Mouse (Mus musculus) limb, embryonic 13.5 days (tissue): ENCODE data around the gene Otop3. TPM values are rescaled to one million over a fixed set of nuclear protein-coding genes. Genes with fewer than 3 reads are reported as not detected.

Experiments
- ATAC-seq: fragments of 200-750 bp; cut with Nextera tagmentation; 2 replicates; pipeline ENCODE4 v1.8.0; 2017; ENCODE audit warnings: low read depth, moderate number of reproducible peaks, moderate TSS enrichment; ENCODE audit not compliant: low FRiP score
- H3K27ac ChIP-seq: fragments of 300-500 bp; sonication (generic); 2 replicates; pipeline ENCODE4 v1.5.1; 2015; ENCODE audit warnings: inconsistent platforms, mild to moderate bottlenecking, moderate library complexity
- H3K27me3 ChIP-seq: fragments of 300-500 bp; sonication (generic); 2 replicates; pipeline ENCODE4 v1.6.1; 2015; ENCODE audit warnings: mild to moderate bottlenecking, inconsistent platforms
- H3K36me3 ChIP-seq: fragments of 300-500 bp; sonication (generic); 2 replicates; pipeline ENCODE4 v1.6.1; 2015; ENCODE audit warnings: inconsistent platforms, mild to moderate bottlenecking, moderate library complexity
- H3K4me1 ChIP-seq: fragments of 300-500 bp; sonication (generic); 2 replicates; pipeline ENCODE4 v1.6.1; 2015; ENCODE audit warnings: inconsistent platforms
- H3K4me2 ChIP-seq: fragments of 300-500 bp; sonication (generic); replicated peaks from 2 replicates; pipeline ENCODE4 v1.6.1; 2015; ENCODE audit warnings: inconsistent platforms, mild to moderate bottlenecking, moderate library complexity
- H3K4me3 ChIP-seq: fragments of 300-500 bp; sonication (generic); 2 replicates; pipeline ENCODE4 v1.5.1; 2015; ENCODE audit warnings: moderate library complexity, mild to moderate bottlenecking, inconsistent platforms
- H3K9ac ChIP-seq: fragments of 300-500 bp; sonication (generic); 2 replicates; pipeline ENCODE4 v1.6.1; 2015; ENCODE audit warnings: mild to moderate bottlenecking, inconsistent platforms
- H3K9me3 ChIP-seq: fragments of 300-500 bp; sonication (generic); 2 replicates; pipeline ENCODE4 v1.6.1; 2016; ENCODE audit warnings: inconsistent platforms
- WGBS: fragments of 180-500 bp; shearing (Covaris S2); methylation state at CpG from one replicate; pipeline ENCODE4 v1.1.7; 2015; 5-methylcytosine and 5-hydroxymethylcytosine counted together
- polyA plus RNA-seq: library from polyadenylated mRNA; unstranded; fragments of >200 nt; fragmentation: Nextera tagmentation; extraction: Ambion mirVana; gene quantifications from 2 replicates; pipeline ENCODE4 v1.2.1, GENCODE M21; 2015

Gene Otop3
- polyA plus RNA-seq: not detected in 2 replicates

GRCm38 (mm10) chr11:115334531-115334930, at the start of gene Otop3:
Otop3 (plus strand) TSS chr11:115334731.
- no peaks in the 10 kb centered on the region for H3K36me3 ChIP-seq
- H3K27ac ChIP-seq: no peak within 1 kb of the TSS
- 7% methylated on average over 29 of the region's 29 CpGs for WGBS
- no peak for ATAC-seq
- H3K27me3 ChIP-seq: peaks cover 95% of the 10 kb centered on the region
- peak within 1 kb of the TSS; percentile 43 for H3K4me2 ChIP-seq
- H3K4me1 ChIP-seq: peaks cover 4% of the 10 kb centered on the region; the same call in 1 of the 2 replicates
- 0 out of 2 replicates have a peak within 1 kb of the TSS, but pooled peaks have one; percentile 1 for H3K4me3 ChIP-seq
- no peaks in the 10 kb centered on the region for H3K9me3 ChIP-seq
- H3K9ac ChIP-seq: no peak within 1 kb of the TSS

- WGBS: 60% methylated on average over 4 of the region's 4 CpGs
These were observed 49.2 kb upstream of the Otop3 start for GRCm38 (mm10) chr11:115285282-115285681.

GRCm38 (mm10) chr11:115286201-115286993, 48.1 kb upstream of the Otop3 start:
- no peak for ATAC-seq
- H3K36me3 ChIP-seq: no peaks in the 10 kb centered on the region
- 73% methylated on average over 19 of the region's 19 CpGs for WGBS
- no peak overlapping the region for H3K4me3 ChIP-seq
- no peaks in the 10 kb centered on the region; the same call in 1 of the 2 replicates for H3K27me3 ChIP-seq
- H3K4me1 ChIP-seq: no peaks in the 10 kb centered on the region
- H3K9me3 ChIP-seq: no peaks in the 10 kb centered on the region
- H3K27ac ChIP-seq: no peak overlapping the region
- no peak overlapping the region for H3K4me2 ChIP-seq
- no peak overlapping the region for H3K9ac ChIP-seq

More at GRCm38 (mm10) chr11:115285282-115285681, 49.2 kb upstream of the Otop3 start:
- Histone ChIP-seq H3K27ac (no peak overlapping the region), H3K4me3 (no peak overlapping the region), H3K27me3 (no peaks in the 10 kb centered on the region; the same call in 1 of the 2 replicates), H3K36me3 (no peaks in the 10 kb centered on the region), H3K9me3 (no peaks in the 10 kb centered on the region), H3K9ac (no peak overlapping the region), H3K4me1 (no peaks in the 10 kb centered on the region), H3K4me2 (no peak overlapping the region)
- ATAC-seq: no peak

GRCm38 (mm10) chr11:115287386-115287785, 47.1 kb upstream of the Otop3 start:
- no peaks in the 10 kb centered on the region for H3K4me1 ChIP-seq
- WGBS: 81% methylated on average over 5 of the region's 5 CpGs
- ATAC-seq: no peak
- H3K4me3 ChIP-seq: no peak overlapping the region
- H3K9me3 ChIP-seq: no peaks in the 10 kb centered on the region
- no peaks in the 10 kb centered on the region for H3K36me3 ChIP-seq
- H3K9ac ChIP-seq: no peak overlapping the region
- H3K27me3 ChIP-seq: no peaks in the 10 kb centered on the region; the same call in 1 of the 2 replicates
- no peak overlapping the region for H3K4me2 ChIP-seq
- no peak overlapping the region for H3K27ac ChIP-seq

- Histone ChIP-seq H3K4me3 (no peak overlapping the region), H3K4me1 (no peaks in the 10 kb centered on the region), H3K27ac (no peak overlapping the region), H3K36me3 (no peaks in the 10 kb centered on the region), H3K4me2 (no peak overlapping the region), H3K27me3 (no peaks in the 10 kb centered on the region; the same call in 1 of the 2 replicates), H3K9me3 (no peaks in the 10 kb centered on the region), H3K9ac (no peak overlapping the region)
- 82% methylated on average over 2 of the region's 2 CpGs for WGBS
- no peak for ATAC-seq
These were observed 46.2 kb upstream of the Otop3 start for GRCm38 (mm10) chr11:115288305-115288704.

GRCm38 (mm10) chr11:115289885-115290284, 44.6 kb upstream of the Otop3 start:
- ATAC-seq: no peak
- Histone ChIP-seq H3K27me3 (peaks cover 6% of the 10 kb centered on the region; the same call in 1 of the 2 replicates), H3K4me2 (no peak overlapping the region), H3K4me3 (no peak overlapping the region), H3K9me3 (no peaks in the 10 kb centered on the region), H3K36me3 (no peaks in the 10 kb centered on the region), H3K4me1 (no peaks in the 10 kb centered on the region), H3K9ac (no peak overlapping the region), H3K27ac (no peak overlapping the region)
- WGBS: 77% methylated on average over 8 of the region's 8 CpGs

- H3K9me3 ChIP-seq: no peaks in the 10 kb centered on the region
- H3K9ac ChIP-seq: no peak overlapping the region
- ATAC-seq: no peak
- WGBS: 78% methylated on average over 1 of the region's 1 CpGs
- no peaks in the 10 kb centered on the region for H3K4me1 ChIP-seq
- H3K27ac ChIP-seq: no peak overlapping the region
- peaks cover 9% of the 10 kb centered on the region for H3K27me3 ChIP-seq
- no peak overlapping the region for H3K4me3 ChIP-seq
- H3K4me2 ChIP-seq: no peak overlapping the region
- H3K36me3 ChIP-seq: no peaks in the 10 kb centered on the region
These were observed 44.2 kb upstream of the Otop3 start for GRCm38 (mm10) chr11:115290314-115290713.

- H3K36me3 ChIP-seq: no peaks in the 10 kb centered on the region
- ATAC-seq: no peak
- H3K4me1 ChIP-seq: no peaks in the 10 kb centered on the region
- H3K27me3 ChIP-seq: peaks cover 15% of the 10 kb centered on the region
- H3K9ac ChIP-seq: no peak overlapping the region
- H3K9me3 ChIP-seq: no peaks in the 10 kb centered on the region
- H3K4me3 ChIP-seq: no peak overlapping the region
- 86% methylated on average over 6 of the region's 6 CpGs for WGBS
- no peak overlapping the region for H3K27ac ChIP-seq
- no peak overlapping the region for H3K4me2 ChIP-seq
These were observed 43.6 kb upstream of the Otop3 start for GRCm38 (mm10) chr11:115290919-115291318.

- H3K27me3 ChIP-seq: peaks cover 21% of the 10 kb centered on the region
- H3K36me3 ChIP-seq: no peaks in the 10 kb centered on the region
- no peak overlapping the region for H3K9ac ChIP-seq
- no peaks in the 10 kb centered on the region for H3K9me3 ChIP-seq
- no peak overlapping the region for H3K4me2 ChIP-seq
- WGBS: 77% methylated on average over 10 of the region's 10 CpGs
- H3K4me3 ChIP-seq: no peak overlapping the region
- no peaks in the 10 kb centered on the region for H3K4me1 ChIP-seq
- H3K27ac ChIP-seq: no peak overlapping the region
- no peak for ATAC-seq
These were observed 43.0 kb upstream of the Otop3 start for GRCm38 (mm10) chr11:115291503-115291902.

GRCm38 (mm10) chr11:115292631-115293375, 41.7 kb upstream of the Otop3 start:
- Histone ChIP-seq H3K9ac (no peak overlapping the region), H3K4me1 (peaks cover 3% of the 10 kb centered on the region; the same call in 1 of the 2 replicates), H3K4me2 (no peak overlapping the region), H3K9me3 (no peaks in the 10 kb centered on the region), H3K27me3 (peaks cover 34% of the 10 kb centered on the region), H3K4me3 (no peak overlapping the region), H3K27ac (no peak overlapping the region), H3K36me3 (no peaks in the 10 kb centered on the region)
- no peak for ATAC-seq
- 65% methylated on average over 14 of the region's 14 CpGs for WGBS

GRCm38 (mm10) chr11:115295939-115296338, 38.6 kb upstream of the Otop3 start:
- WGBS: 88% methylated on average over 11 of the region's 11 CpGs
- Histone ChIP-seq H3K27me3 (peaks cover 56% of the 10 kb centered on the region), H3K36me3 (no peaks in the 10 kb centered on the region), H3K9me3 (no peaks in the 10 kb centered on the region), H3K4me2 (no peak overlapping the region), H3K4me3 (no peak overlapping the region), H3K27ac (no peak overlapping the region), H3K4me1 (peaks cover 3% of the 10 kb centered on the region; the same call in 1 of the 2 replicates), H3K9ac (no peak overlapping the region)
- no peak for ATAC-seq
